Mouse (Mus musculus): ENCODE data around the gene Zfyve21.

GRCm38 (mm10) chr12:111851745-111852144, 37.8 kb downstream of the Zfyve21 start:
- no peak for TF ChIP-seq CTCF (IDR thresholded peaks at IDR 0.05; ENCODE audit: control insufficient read depth, insufficient read depth, insufficient replicate concordance, low read depth, low read length)
- no peak for TF ChIP-seq POLR2A (IDR thresholded peaks at IDR 0.05; ENCODE audit: control insufficient read depth, low read depth, low read length)
